Mouse (Mus musculus) spleen, adult 12 weeks (tissue): ENCODE results near the gene Abcc10.

Source experiments
- DNase-seq: peaks from one replicate; pipeline ENCODE4 v3.0.0; 2022; ENCODE audit warnings: low spot score

The Abcc10 gene

DNA sequence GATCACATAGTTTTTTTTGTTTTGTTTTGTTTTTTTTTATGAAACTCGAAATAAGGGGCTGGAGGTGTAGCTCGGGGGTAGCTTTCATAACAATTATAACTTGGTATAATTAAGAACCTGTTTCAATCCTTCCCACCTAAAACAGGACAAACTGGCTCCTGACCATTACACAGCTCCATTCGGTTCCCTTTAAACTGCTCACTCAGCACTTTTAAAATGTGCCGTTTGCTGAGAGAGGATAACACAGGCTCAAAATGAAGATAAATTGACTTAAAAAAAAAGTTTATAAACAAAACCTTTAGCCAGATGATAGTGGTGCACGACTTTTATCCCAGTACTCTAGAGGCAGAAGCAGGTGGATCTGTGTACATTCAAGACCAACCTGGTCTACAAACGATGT, 42.7 kb downstream of the Abcc10 start:
- no peak for DNase-seq

DNA sequence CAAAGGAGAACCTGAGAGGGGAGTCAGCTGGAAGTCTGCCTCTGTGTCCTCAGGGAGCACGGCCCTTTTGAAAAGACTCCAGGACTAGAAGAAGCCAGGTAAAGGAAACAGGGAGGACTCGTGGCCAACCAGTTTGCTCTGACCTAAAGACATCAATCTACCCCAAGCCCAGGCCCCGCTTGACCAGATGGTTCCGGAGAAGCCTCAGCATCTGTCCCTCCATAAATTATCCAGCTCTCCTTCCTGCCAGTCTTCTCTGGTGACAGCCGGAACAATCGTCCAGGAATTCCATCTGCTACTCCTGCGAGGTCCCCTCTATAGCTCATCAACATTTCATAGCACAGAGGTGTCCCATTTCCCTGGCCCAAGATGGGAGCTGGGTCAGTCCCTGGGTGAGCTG, 43.5 kb downstream of the Abcc10 start:
- DNase-seq: no peak

DNA sequence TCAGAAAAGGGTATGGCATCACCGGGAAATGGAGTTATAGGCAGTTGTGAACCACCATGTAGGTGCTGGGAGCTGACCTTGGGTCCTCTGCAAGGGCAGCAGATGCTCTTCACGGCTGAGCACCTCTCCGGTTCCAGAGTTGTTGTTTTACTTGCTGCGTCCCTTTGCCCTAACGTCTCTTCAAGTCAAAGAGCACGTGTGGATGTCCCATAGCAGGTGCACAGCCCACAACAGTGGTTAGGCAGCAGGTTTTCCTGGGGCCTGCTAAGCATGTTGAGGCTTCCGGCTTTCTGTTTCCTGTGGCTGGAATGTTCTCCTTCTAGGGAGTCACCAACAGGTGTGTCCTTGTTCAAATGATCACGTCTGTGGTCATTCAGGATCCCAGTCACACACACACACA, 44.2 kb downstream of the Abcc10 start:
- no peak for DNase-seq

DNA sequence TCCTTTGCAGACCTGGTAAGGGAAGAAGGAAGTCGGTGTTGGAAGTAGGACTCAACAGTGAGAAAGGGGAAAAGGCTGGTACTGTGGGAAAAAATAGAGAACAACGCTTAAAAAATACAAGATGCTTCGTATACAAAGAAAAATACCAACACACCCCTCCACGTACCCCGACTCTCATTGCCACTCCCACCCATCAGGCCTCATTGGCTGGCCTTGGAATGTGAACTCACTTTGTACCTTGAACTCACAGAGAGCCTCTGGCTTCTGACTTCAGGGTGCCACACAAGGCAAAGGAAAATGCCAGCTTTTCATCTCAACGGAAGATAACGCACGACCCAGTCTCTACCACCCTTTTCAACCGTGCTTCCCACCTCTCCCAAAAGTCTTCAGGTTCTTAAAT, 45.0 kb downstream of the Abcc10 start:
- DNase-seq: no peak

DNA sequence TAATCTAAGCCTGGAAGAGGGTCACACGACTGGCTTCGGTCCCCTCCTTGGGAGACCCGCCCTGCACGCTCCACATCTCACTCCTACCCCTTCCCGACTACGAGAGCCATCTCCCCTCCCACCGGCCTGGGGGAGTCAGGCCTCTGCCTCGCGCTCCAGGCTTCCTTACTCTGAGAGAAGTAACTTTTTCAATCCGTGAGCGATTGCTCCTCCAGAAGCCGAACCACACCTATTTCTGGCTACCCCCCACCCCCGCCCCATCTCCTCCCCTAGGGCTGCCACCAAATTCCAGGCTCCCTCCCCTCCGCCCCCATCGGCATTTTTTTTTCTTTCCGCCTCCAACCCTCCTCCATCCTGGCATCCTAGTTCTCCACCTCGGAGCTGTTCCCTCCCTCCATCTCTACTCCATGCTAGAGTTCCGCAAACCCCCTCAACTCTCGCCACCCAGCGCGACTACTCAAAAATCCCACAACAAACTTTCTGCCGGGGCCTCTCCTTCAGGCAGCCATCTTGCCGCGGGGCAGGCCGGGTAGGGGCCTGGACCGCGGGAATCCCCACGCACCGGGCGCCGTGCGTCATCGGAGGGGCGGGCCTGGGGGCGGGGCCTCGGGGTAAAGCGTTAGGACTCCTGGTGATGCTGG, 45.5 kb downstream of the Abcc10 start, which contains the start of gene Tjap1:
Tjap1 (minus strand) TSS at position 544 of the 641 bp plus-strand sequence.
- peak; percentile 67 for DNase-seq

DNA sequence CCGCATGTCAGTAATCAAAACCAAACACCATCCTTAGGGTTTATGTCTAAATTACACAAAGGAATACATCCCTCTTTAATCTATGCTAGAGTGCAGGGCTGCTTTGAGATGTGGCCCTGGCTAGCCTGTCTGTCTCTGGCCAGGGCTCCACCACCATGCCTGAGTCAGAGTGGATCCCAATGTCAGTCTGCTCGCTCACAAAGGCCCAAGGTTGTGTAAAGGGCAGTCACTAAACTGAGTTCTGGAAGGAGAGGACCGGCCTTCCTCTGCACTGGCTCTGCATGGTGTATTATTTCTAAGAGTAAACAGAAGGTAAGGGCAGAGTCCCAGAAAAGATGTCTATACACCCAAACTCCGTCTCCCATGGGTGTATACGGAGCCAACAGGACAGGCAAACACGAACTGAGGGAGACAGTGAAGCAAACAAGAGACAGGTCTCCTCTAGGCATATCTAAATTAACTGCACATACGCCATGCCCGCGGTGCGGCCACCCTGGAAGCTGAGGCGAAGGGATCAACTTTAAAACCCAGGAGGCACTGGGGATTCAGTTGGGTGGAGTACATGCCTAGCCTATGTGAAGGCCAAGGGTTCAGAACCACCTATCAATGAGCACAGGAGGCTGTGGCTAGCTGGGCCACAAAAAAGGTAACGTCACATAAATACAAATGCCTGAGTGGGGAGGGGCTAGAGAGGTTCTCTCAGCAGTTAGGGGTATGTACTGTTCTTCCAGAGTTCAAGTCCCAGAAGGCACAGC, 50.0 kb downstream of the Abcc10 start:
- DNase-seq: no peak

DNA sequence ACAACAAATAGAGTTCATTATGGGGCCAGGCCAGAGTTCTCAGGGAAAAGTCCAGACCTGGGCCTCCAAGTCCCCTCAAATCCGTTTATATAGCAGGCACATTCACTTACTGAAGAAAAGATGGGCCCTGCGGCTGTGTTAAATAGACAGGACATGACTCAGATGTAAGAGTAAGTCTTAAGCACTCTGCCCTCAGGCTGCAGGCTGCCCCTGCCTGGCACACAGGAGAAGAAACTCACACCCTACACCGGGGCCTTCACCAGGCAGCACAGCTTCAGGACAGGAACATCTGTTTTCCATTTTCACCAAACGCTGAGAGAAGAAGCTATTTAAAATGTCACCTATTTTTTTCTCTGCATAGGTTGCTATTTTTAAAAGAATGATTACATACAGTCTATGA, 50.6 kb downstream of the Abcc10 start:
- DNase-seq: no peak

DNA sequence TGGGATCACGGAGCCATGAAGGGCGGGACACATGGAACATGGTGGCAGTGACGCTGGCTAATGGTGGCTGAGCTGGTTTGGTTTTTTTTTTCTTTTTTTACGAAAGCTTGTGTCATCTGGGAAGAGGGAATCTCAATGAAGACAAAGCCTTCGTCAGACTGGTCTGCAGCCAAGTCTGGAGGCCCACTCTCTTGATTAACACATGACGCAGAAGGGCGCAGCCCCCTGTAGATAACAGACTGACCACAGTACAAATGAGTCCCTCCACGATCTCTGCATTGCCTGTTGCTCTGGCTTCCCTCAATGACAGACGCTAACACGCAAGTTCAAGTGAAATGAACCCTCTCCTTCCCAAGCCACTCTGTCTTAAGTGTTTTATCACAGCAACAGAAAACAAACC, 52.6 kb downstream of the Abcc10 start:
- no peak for DNase-seq

DNA sequence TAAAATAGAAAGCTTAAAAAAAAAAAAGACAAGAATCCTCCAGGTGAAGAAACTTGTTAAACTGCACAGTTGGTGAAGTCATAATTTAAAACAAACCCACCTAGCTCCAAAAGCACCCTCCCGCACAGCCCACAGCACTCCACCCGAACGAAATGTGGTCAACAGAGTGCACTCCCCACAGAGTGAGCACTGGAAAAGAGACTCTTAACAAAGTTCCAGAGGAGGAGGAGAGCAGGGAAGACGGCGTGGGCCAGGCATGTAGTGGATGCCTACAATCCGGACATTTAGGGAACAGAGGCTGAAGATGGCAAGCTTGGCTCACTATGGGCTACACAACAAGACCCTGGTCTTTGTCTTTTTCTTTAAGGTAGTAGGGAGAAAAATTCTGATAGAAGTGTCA, 53.1 kb downstream of the Abcc10 start:
- no peak for DNase-seq

DNA sequence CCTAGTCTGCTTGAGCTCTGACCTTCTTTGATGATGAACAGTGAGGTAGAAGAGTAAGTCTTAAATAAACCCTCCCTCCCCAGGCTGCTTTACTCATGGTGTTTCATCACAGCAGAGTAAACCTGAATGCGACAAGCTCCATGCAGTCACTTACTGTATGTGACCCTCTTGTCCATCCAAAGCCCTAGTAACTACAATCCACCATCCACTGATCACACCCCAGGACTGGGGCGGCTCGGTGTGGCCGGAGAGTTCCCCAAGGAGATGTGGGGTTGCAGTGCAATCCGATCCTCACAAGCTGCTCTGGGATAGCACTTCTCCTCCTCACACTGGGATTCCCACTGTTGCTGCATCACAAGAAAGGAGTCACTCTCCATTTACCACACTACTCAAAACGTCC, 53.7 kb downstream of the Abcc10 start:
- DNase-seq: no peak

DNA sequence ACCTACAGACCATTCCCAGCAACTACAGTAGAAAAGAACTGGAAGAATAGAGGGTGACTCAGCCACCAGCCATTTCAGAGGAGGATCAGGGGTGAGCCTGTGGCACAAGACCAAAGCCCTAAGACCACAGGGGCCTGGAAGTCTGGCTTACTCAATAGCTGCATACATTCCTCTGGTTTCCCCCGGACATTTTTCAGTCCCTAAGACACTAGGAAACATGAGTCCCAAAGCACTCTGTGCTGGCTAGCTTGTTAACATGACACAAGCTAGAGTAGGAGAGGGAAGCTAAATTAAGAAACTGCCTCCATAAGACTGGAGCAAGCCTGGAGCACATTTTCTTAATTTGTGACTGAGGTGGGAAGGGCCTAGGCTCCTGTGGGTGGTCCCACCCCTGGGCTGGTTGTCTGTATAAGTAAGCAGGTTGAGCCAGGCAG, 54.3 kb downstream of the Abcc10 start:
- no peak for DNase-seq

DNA sequence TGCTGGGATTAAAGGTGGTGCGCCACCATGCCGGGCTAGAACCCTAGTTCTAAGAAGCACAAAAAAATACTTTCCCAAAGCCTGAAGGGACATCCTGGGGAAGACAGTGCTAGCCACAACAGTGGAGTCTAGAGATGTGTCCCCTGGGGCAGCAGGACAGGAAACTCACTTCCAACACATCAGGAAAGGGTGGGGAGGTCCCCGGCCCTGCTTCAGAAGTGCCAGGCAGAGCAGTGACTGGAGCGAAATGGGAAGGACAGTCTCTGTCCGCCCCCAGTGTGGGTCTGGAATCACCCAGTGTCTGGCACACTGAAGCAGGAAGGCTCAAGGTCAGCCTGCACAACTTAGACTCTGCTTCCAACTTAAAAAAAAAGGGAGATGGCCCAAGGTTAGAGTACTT, 55.5 kb downstream of the Abcc10 start:
- no peak for DNase-seq

DNA sequence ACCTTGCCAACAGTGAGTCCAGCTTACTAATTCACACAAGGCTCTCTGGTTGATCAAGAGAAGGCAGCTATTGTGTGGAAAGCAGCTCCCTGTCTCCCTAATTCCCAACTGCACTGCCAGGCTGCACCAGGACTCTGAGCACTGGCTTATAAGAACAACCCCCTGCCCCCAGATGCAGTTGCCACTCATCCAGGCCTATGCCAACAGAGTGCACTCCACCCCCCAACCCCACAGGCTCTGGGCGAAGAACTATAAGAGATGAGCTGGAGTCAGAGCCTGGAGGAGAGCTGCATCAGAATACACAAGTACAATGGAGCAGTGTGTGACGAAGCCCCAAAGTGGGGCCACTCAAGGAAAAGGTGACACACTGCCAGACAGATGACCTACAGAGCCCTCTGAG, 56.1 kb downstream of the Abcc10 start:
- DNase-seq: no peak

DNA sequence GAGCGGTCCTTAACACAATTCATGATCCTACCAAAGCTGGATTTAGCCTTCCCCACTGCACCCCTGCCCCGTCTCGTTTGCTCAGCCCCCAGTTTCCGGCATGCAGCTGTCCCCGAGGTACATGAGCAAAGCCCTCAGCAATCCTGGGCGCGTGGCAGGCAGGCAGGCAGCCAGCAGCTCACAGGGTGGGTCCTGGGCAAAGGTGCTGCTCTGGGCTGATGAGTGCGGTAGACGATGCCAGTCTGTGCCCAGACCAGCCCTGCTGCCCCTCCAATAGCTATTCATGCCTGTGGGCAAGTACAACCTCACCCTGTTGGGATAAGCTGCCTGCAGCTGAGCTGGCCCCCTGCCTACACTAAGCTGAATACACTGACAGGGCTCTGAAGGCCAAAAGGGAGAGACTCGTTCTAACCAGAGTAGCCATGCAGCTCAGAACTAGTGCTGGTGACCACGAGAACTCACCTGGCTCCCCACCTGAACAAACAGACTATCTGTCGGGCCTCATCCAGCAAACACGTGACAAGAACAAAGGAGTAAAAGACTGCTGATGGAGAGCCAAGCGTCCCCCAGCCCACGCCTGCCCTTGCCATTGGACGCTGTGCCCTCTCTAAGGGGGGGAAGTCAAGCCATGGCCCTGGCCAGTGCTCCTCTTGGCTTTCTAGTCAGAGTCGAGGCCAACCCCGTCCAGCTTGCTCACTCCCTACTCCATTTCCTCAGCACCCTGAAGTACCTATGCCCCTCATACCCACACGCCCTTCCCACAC, 58.2 kb downstream of the Abcc10 start:
- no peak for DNase-seq

DNA sequence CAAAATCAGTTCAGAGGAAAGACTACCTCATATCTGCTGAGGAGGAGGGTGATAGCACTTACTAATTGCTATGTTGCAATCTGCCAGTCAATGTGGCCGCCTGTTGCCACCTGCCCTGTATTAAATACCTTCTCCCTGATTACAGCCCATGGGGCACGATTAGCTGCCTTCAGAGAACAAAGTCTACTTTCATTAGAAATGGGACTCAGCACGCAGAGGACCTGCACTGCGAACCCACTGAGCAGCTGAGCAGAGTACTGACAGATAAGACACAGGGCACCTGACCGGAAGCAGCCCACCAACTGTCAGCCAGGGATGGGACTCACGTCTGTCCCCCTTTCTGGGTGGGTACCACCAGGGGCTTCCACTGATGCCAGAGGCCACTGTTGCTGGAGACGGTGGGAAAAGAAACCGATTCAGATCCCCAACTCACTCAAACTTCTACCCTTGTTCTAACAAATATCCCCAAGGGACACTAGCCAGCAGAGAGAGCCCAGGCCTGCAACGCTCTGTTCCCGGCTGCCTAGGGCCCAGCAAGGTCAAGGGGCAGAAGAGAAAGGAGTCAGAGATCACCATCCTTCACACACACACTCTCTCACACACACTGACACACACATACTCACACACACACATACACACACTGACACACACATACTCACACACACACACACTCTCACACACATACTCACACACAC, 60.0 kb downstream of the Abcc10 start:
- no peak for DNase-seq

DNA sequence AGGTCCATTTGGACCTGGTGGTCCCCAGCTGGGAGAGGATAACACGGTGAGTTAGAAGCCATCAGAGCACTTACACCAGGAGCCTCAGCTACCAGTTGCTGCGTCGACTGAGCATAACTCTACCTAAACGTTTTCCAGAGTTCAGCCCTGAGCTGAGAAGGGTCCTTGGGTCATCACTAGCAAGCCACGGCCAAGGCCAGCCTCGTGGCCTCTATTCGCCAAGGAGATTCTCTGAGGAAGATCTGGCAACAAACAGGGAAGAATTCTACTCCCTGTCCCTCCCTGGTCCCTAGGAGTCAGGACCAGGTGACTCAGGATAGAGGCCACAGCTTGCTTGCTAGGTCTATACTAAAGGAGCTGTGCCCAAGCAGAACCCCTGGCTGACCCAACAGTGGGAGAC, 60.6 kb downstream of the Abcc10 start:
- no peak for DNase-seq

DNA sequence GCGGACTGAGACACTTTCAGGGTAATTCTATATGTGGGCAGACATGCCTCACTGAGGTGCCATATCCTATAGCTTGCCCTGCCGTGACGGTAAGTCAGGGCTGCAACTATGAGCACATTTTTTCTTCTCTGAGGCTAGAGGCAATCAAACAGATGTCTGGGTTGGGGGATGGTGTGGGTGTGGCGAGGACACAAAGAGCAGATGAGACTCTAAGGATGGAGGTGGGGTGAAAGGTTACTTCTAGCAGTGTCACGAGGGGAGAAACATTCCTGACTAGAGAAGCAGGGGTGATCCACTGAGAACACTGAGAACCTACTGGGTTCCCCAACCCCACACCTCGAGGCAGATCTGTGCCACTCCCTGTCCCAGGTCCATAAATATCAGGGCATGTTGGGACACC, 61.2 kb downstream of the Abcc10 start:
- DNase-seq: no peak

DNA sequence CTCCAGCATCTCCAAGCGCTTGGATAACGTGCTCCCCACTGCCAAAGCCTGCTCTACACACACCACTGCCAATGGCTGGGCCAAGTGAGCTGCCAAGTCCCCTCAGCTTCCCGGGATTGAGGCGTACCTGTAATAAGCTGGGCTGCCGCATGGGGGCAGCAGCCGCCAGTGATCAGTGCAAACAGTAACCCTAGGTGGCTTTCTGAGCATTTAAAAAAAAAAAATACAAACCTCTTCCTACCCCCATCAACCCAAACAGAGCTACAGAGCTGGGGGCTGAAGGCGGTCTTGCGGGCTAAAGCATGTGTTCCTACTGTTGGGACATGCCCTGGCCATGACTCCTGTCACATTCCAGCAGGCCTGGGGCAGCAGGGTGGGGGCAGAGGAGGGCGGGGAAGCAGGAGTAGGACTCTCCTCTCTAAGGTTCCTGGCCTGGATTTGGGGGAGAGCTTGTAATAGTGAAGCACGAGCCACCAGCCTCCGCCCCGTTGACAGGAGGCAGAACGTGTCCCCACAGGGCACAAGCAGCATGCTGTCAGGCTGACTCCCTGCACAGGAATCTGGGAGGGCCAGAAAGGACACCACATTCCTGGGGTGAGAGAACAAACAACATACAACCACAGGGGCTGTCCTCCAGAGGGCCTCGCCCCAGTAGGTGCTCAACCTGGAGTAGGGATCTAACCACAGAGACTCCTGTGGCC, 62.1 kb downstream of the Abcc10 start:
- DNase-seq: peak; percentile 49

DNA sequence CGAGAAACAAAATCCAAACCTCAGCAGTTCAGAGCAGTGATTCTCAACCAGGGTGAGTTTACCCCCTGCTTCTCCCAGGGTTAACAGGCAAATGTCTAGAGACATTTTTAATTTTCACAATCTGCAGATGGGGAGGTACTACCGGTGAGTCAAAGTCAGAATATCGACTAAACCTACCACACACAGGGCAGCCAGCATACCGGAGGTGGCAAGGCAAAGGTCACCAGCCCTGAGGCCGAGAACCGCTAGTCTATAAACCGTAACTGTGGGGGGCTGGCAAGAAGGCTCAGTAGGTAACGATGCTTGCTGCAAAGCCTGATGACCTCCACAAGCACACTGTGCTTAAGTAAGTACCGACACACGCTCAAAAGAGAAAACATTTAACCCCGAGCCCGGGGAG, 62.6 kb downstream of the Abcc10 start:
- DNase-seq: no peak

DNA sequence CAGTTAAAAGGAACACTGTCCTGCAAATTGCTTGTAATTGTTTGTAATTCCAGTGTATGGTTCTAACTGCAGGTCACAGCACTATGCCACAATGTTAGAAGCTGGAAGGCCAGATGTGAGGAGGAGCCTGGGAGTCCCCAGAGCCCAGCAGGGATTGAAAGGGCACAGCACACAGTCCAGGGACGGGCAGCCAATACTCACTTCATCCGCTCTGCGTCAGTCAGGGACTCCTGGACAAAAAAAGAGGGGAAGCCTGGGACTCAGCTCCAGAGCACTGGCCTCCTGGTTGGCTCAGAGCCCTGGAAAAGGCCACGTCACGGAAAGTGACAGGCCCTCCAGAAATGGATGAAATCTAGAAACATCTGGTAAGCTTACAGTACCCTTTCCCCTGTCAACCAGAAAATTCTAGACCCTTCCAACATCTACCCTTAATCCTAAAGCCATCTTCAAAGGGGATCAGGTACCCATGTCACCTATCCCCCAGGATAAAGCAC, 65.9 kb downstream of the Abcc10 start:
- DNase-seq: no peak

DNA sequence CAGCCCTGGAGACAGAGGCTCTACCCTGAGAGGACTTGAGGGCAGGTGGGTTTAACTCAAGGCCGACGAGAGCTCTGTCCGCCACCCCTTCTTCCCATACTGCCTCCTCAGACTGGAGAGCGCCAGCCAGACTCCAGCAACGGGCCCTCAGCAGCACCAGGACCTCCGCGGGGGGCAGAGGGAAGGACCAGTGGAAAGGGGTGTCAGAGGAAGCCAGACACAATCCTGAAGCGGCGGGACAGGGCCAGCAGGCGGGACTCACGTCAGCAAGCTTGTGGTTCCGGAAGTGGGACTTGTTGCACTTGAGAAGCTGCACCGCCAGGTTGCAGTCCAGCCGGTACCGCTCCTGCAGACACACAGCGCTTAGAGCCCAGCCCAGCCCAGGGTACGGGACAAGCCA, 68.5 kb downstream of the Abcc10 start:
- DNase-seq: no peak
